Mouse (Mus musculus) liver, adult 2 months (tissue): ENCODE results near the gene Gla.

ENCODE experiments used
- CTCF ChIP-seq: fragments of 200-500 bp; IDR thresholded peaks from 2 replicates; pipeline ENCODE4 v1.5.1; 2011; ENCODE audit warnings: low read depth, low read length, control low read depth
- POLR2A ChIP-seq: fragments of 200-500 bp; IDR thresholded peaks from 2 replicates; pipeline ENCODE4 v1.6.1; 2011; ENCODE audit warnings: low read length, control low read depth; ENCODE audit not compliant: insufficient read depth; ENCODE audit errors: extremely low read depth

GRCm38 (mm10) chrX:134554425-134554824, 46.5 kb downstream of the Gla start:
- TF ChIP-seq POLR2A (no peak), CTCF (no peak)
